Mouse (Mus musculus): Measurements from ENCODE around the gene Myh2. TPM values are rescaled to one million over a fixed set of nuclear protein-coding genes. Genes with fewer than 3 reads are reported as not detected.

Myh2 gene
- polyA plus RNA-seq, 1 experiment from 2014 or later = 0.03 TPM

- no peaks in the 10 kb centered on the region for H3K27me3 ChIP-seq (ENCODE audit: control insufficient read depth, insufficient read depth, low read length)
- H3K9ac ChIP-seq (ENCODE audit: low read length) = no peak overlapping the region
- H3K4me1 ChIP-seq (ENCODE audit: control insufficient read depth, insufficient read depth, low read length) = no peaks in the 10 kb centered on the region
- no peak overlapping the region for H3K4me3 ChIP-seq (ENCODE audit: low read length)
- no peaks in the 10 kb centered on the region for H3K9me3 ChIP-seq (replicated peaks; ENCODE audit: control insufficient read depth, low read length)
- WGBS = 70% methylated on average over 5 of the region's 5 CpGs
- no peaks in the 10 kb centered on the region for H3K36me3 ChIP-seq (ENCODE audit: control insufficient read depth, insufficient read depth)
- no peak overlapping the region for H3K27ac ChIP-seq (ENCODE audit: low read length)
- no peak for ATAC-seq (replicated peaks; ENCODE audit: extremely low read depth, insufficient read depth, low FRiP score)
- H3K4me2 ChIP-seq (ENCODE audit: low read depth, low read length) = no peak overlapping the region
Observed at GRCm38 (mm10) chr11:67143065-67143464, 27.8 kb upstream of the Myh2 start.

GRCm38 (mm10) chr11:67143863-67144498 is 26.8 kb upstream of the Myh2 start:
- Histone ChIP-seq H3K9ac (ENCODE audit: low read length) (no peak overlapping the region), H3K4me3 (ENCODE audit: low read length) (no peak overlapping the region), H3K27me3 (ENCODE audit: control insufficient read depth, insufficient read depth, low read length) (no peaks in the 10 kb centered on the region), H3K36me3 (ENCODE audit: control insufficient read depth, insufficient read depth) (no peaks in the 10 kb centered on the region), H3K4me1 (ENCODE audit: control insufficient read depth, insufficient read depth, low read length) (no peaks in the 10 kb centered on the region), H3K27ac (ENCODE audit: low read length) (no peak overlapping the region), H3K4me2 (ENCODE audit: low read depth, low read length) (no peak overlapping the region), H3K9me3 (replicated peaks; ENCODE audit: control insufficient read depth, low read length) (no peaks in the 10 kb centered on the region)
- ATAC-seq (replicated peaks; ENCODE audit: extremely low read depth, insufficient read depth, low FRiP score) = no peak
- 82% methylated on average over 4 of the region's 4 CpGs for WGBS

- 46% methylated on average over 6 of the region's 6 CpGs for WGBS
- no peak for ATAC-seq (replicated peaks; ENCODE audit: extremely low read depth, insufficient read depth, low FRiP score)
- H3K9me3 ChIP-seq (replicated peaks; ENCODE audit: control insufficient read depth, low read length) = no peaks in the 10 kb centered on the region
- H3K36me3 ChIP-seq (ENCODE audit: control insufficient read depth, insufficient read depth) = no peaks in the 10 kb centered on the region
- no peak overlapping the region for H3K4me2 ChIP-seq (ENCODE audit: low read depth, low read length)
- H3K9ac ChIP-seq (ENCODE audit: low read length) = no peak overlapping the region
- H3K4me1 ChIP-seq (ENCODE audit: control insufficient read depth, insufficient read depth, low read length) = no peaks in the 10 kb centered on the region
- no peaks in the 10 kb centered on the region for H3K27me3 ChIP-seq (ENCODE audit: control insufficient read depth, insufficient read depth, low read length)
- H3K4me3 ChIP-seq (ENCODE audit: low read length) = no peak overlapping the region
- no peak overlapping the region for H3K27ac ChIP-seq (ENCODE audit: low read length)
Observed at GRCm38 (mm10) chr11:67144559-67145265, 26.1 kb upstream of the Myh2 start.

GRCm38 (mm10) chr11:67145482-67146408 is 25.1 kb upstream of the Myh2 start:
- 78% methylated on average over 5 of the region's 5 CpGs for WGBS
- no peak for ATAC-seq (replicated peaks; ENCODE audit: extremely low read depth, insufficient read depth, low FRiP score)
- Histone ChIP-seq H3K36me3 (ENCODE audit: control insufficient read depth, insufficient read depth) (no peaks in the 10 kb centered on the region), H3K4me2 (ENCODE audit: low read depth, low read length) (no peak overlapping the region), H3K27me3 (ENCODE audit: control insufficient read depth, insufficient read depth, low read length) (no peaks in the 10 kb centered on the region), H3K4me3 (ENCODE audit: low read length) (no peak overlapping the region), H3K9me3 (replicated peaks; ENCODE audit: control insufficient read depth, low read length) (no peaks in the 10 kb centered on the region), H3K9ac (ENCODE audit: low read length) (no peak overlapping the region), H3K4me1 (ENCODE audit: control insufficient read depth, insufficient read depth, low read length) (no peaks in the 10 kb centered on the region), H3K27ac (ENCODE audit: low read length) (no peak overlapping the region)

- Histone ChIP-seq H3K4me1 (ENCODE audit: control insufficient read depth, insufficient read depth, low read length) (no peaks in the 10 kb centered on the region), H3K4me2 (ENCODE audit: low read depth, low read length) (no peak overlapping the region), H3K36me3 (ENCODE audit: control insufficient read depth, insufficient read depth) (no peaks in the 10 kb centered on the region), H3K27me3 (ENCODE audit: control insufficient read depth, insufficient read depth, low read length) (no peaks in the 10 kb centered on the region), H3K4me3 (ENCODE audit: low read length) (no peak overlapping the region), H3K9ac (ENCODE audit: low read length) (no peak overlapping the region), H3K27ac (ENCODE audit: low read length) (no peak overlapping the region), H3K9me3 (replicated peaks; ENCODE audit: control insufficient read depth, low read length) (no peaks in the 10 kb centered on the region)
- WGBS = 84% methylated on average over 4 of the region's 4 CpGs
- no peak for ATAC-seq (replicated peaks; ENCODE audit: extremely low read depth, insufficient read depth, low FRiP score)
Observed at GRCm38 (mm10) chr11:67146409-67147282, 24.2 kb upstream of the Myh2 start.

- 83% methylated on average over 12 of the region's 12 CpGs for WGBS
- no peak overlapping the region for H3K27ac ChIP-seq (ENCODE audit: low read length)
- ATAC-seq (replicated peaks; ENCODE audit: extremely low read depth, insufficient read depth, low FRiP score) = no peak
- no peak overlapping the region for H3K9ac ChIP-seq (ENCODE audit: low read length)
- H3K4me3 ChIP-seq (ENCODE audit: low read length) = no peak overlapping the region
- H3K4me1 ChIP-seq (ENCODE audit: control insufficient read depth, insufficient read depth, low read length) = no peaks in the 10 kb centered on the region
- H3K9me3 ChIP-seq (replicated peaks; ENCODE audit: control insufficient read depth, low read length) = no peaks in the 10 kb centered on the region
- no peaks in the 10 kb centered on the region for H3K27me3 ChIP-seq (ENCODE audit: control insufficient read depth, insufficient read depth, low read length)
- H3K4me2 ChIP-seq (ENCODE audit: low read depth, low read length) = no peak overlapping the region
- no peaks in the 10 kb centered on the region for H3K36me3 ChIP-seq (ENCODE audit: control insufficient read depth, insufficient read depth)
Observed at GRCm38 (mm10) chr11:67147283-67147921, 23.4 kb upstream of the Myh2 start.

GRCm38 (mm10) chr11:67148286-67149012 is 22.4 kb upstream of the Myh2 start:
- 81% methylated on average over 4 of the region's 4 CpGs for WGBS
- Histone ChIP-seq H3K4me3 (ENCODE audit: low read length) (no peak overlapping the region), H3K27me3 (ENCODE audit: control insufficient read depth, insufficient read depth, low read length) (no peaks in the 10 kb centered on the region), H3K36me3 (ENCODE audit: control insufficient read depth, insufficient read depth) (no peaks in the 10 kb centered on the region), H3K4me2 (ENCODE audit: low read depth, low read length) (no peak overlapping the region), H3K27ac (ENCODE audit: low read length) (no peak overlapping the region), H3K9ac (ENCODE audit: low read length) (no peak overlapping the region), H3K9me3 (replicated peaks; ENCODE audit: control insufficient read depth, low read length) (no peaks in the 10 kb centered on the region), H3K4me1 (ENCODE audit: control insufficient read depth, insufficient read depth, low read length) (no peaks in the 10 kb centered on the region)
- no peak for ATAC-seq (replicated peaks; ENCODE audit: extremely low read depth, insufficient read depth, low FRiP score)

- 79% methylated on average over 2 of the region's 2 CpGs for WGBS
- H3K4me2 ChIP-seq (ENCODE audit: low read depth, low read length) = no peak overlapping the region
- H3K27me3 ChIP-seq (ENCODE audit: control insufficient read depth, insufficient read depth, low read length) = no peaks in the 10 kb centered on the region
- no peak overlapping the region for H3K9ac ChIP-seq (ENCODE audit: low read length)
- H3K27ac ChIP-seq (ENCODE audit: low read length) = no peak overlapping the region
- no peaks in the 10 kb centered on the region for H3K4me1 ChIP-seq (ENCODE audit: control insufficient read depth, insufficient read depth, low read length)
- H3K36me3 ChIP-seq (ENCODE audit: control insufficient read depth, insufficient read depth) = no peaks in the 10 kb centered on the region
- no peak for ATAC-seq (replicated peaks; ENCODE audit: extremely low read depth, insufficient read depth, low FRiP score)
- no peak overlapping the region for H3K4me3 ChIP-seq (ENCODE audit: low read length)
- no peaks in the 10 kb centered on the region for H3K9me3 ChIP-seq (replicated peaks; ENCODE audit: control insufficient read depth, low read length)
Observed at GRCm38 (mm10) chr11:67150237-67150636, 20.6 kb upstream of the Myh2 start.
